Mouse (Mus musculus) right cerebral cortex, postnatal 4 days (tissue): Measurements from ENCODE around the gene Odf3.

Experiments used
- DNase-seq: peaks from one replicate; pipeline ENCODE4 v3.0.0-alpha.2; 2022

The Odf3 gene

GRCm38 (mm10) chr7:140847755-140848580 lies at the start of gene Odf3:
TSS of gene Odf3 (plus strand) at chr7:140847805.
- peak; percentile 63 for DNase-seq

- no peak for DNase-seq
These were observed 49.4 kb upstream of the Odf3 start for GRCm38 (mm10) chr7:140798212-140798611.

GRCm38 (mm10) chr7:140802629-140803028 lies 45.0 kb upstream of the Odf3 start:
- DNase-seq: no peak

- no peak for DNase-seq
These were observed 41.9 kb upstream of the Odf3 start for GRCm38 (mm10) chr7:140805704-140806103.

- DNase-seq: no peak
These were observed 37.1 kb upstream of the Odf3 start for GRCm38 (mm10) chr7:140810496-140810895.

GRCm38 (mm10) chr7:140811714-140812113 lies 35.9 kb upstream of the Odf3 start:
- no peak for DNase-seq

- DNase-seq: no peak
These were observed 34.8 kb upstream of the Odf3 start for GRCm38 (mm10) chr7:140812850-140813249.

GRCm38 (mm10) chr7:140820173-140820572 lies 27.4 kb upstream of the Odf3 start:
- no peak for DNase-seq

GRCm38 (mm10) chr7:140821305-140821652 lies 26.3 kb upstream of the Odf3 start:
- no peak for DNase-seq

GRCm38 (mm10) chr7:140821653-140822329 lies 25.8 kb upstream of the Odf3 start, which contains the start of gene Zfp941:
TSS of gene Zfp941 (minus strand) at chr7:140822178.
- peak; percentile 71 for DNase-seq

GRCm38 (mm10) chr7:140822731-140823130 lies 24.9 kb upstream of the Odf3 start:
- DNase-seq: no peak

GRCm38 (mm10) chr7:140828171-140828881 lies 19.3 kb upstream of the Odf3 start:
- no peak for DNase-seq

- DNase-seq: no peak
These were observed 16.2 kb upstream of the Odf3 start for GRCm38 (mm10) chr7:140831447-140831846.

- no peak for DNase-seq
These were observed 14.3 kb upstream of the Odf3 start for GRCm38 (mm10) chr7:140833341-140833740.

GRCm38 (mm10) chr7:140834968-140835757 lies 12.4 kb upstream of the Odf3 start, which contains the start of gene Urah:
TSS of gene Urah (plus strand) at chr7:140835018.
- no peak for DNase-seq

- DNase-seq: no peak
These were observed 11.9 kb upstream of the Odf3 start for GRCm38 (mm10) chr7:140835758-140836087.

GRCm38 (mm10) chr7:140836243-140837115 lies 11.1 kb upstream of the Odf3 start:
- DNase-seq: peak; percentile 2

- no peak for DNase-seq
These were observed 8.0 kb upstream of the Odf3 start for GRCm38 (mm10) chr7:140839556-140839955.

- no peak for DNase-seq
These were observed 6.6 kb upstream of the Odf3 start for GRCm38 (mm10) chr7:140840750-140841735.

GRCm38 (mm10) chr7:140843806-140844205 lies 3.8 kb upstream of the Odf3 start:
- no peak for DNase-seq
